10 mouse cellular contexts compared by ENCODE assay signal in genomic region chr7:110631136-110631888, GRCm38 (mm10). TPM values are rescaled to one million over a fixed set of nuclear protein-coding genes. Genes with fewer than 3 reads are reported as not detected.
DNase-seq lines count a peak whose midpoint lies in the region.
"Had no signal": no experiment of that assay in that cellular context is flagged by ENCODE, and none has a peak within 500 bp of the region (broad histone marks: within the 10 kb centered on the region; RNA-seq: fewer than 3 reads in every experiment).

No protein-coding gene starts in this region.

- H3K27ac ChIP-seq in brown adipose tissue, adult 24 weeks (replicated peaks; ENCODE audit: low read depth, low read length) = peak overlapping the region; percentile 27; the same call in 1 of the 2 replicates

- H3K4me1 ChIP-seq in brown adipose tissue, adult 24 weeks (ENCODE audit: control insufficient read depth, insufficient read depth, insufficient read length, low read length) = no peaks in the 10 kb centered on the region; the same call in 1 of the 2 replicates

- peak; percentile 94 for DNase-seq in heart, adult 11 months
- DNase-seq in heart, adult 8-10 months (ENCODE audit: low spot score) = no peak
- DNase-seq in A20 (ENCODE audit: low read depth, low spot score) = peak; percentile 83
- DNase-seq in kidney, postnatal 10 days = peak; percentile 35
- no peak for DNase-seq in frontal cortex, postnatal 10 days (ENCODE audit: low spot score in 2 of 2)
- no peak for DNase-seq in layer of hippocampus, adult 18-20 months (ENCODE audit: low spot score in 2 of 2)
- no peak for DNase-seq in right cerebral cortex, postnatal 4 days

- H3K4me3 ChIP-seq in brown adipose tissue, adult 24 weeks (ENCODE audit: insufficient read depth, low read depth, low read length) = peak overlapping the region; percentile 68; the same call in 1 of the 2 replicates

RNA-seq across cellular contexts. Expression of gene Adm, which starts 3.9 kb away (rescaled TPM):
- 10 to 100 TPM in 3 of 4 experiments, 1 to 10 TPM in 1; 9.6 to 15.8 (median 12.2) TPM for total RNA-seq in heart, adult 8-10 months (2022)
- 2.2 and 3.5 TPM in 2 replicates for polyA plus RNA-seq in brown adipose tissue, adult 24 weeks (2012; ENCODE audit: insufficient read depth, insufficient read length, missing spikeins)
- 1 to 10 TPM; 1.5 to 1.6 TPM for total RNA-seq in layer of hippocampus, adult 18-20 months (2021)
- total RNA-seq: G1E had no signal
- polyA plus RNA-seq: erythroblast, embryonic 14.5 days; G1E had no signal

RNA-seq across cellular contexts. Expression of gene Sbf2, which starts 16.6 kb away (rescaled TPM):
- 10 to 100 TPM; 36.1 to 45.7 (median 40.7) TPM for total RNA-seq in heart, adult 8-10 months (2022)
- polyA plus RNA-seq in brown adipose tissue, adult 24 weeks (2012; ENCODE audit: insufficient read depth, insufficient read length, missing spikeins) = 10.1 and 16.6 TPM in 2 replicates
- 10 to 100 TPM; 67.6 to 69.0 TPM for total RNA-seq in layer of hippocampus, adult 18-20 months (2021)
- polyA plus RNA-seq: erythroblast, embryonic 14.5 days; G1E had no signal

Comparison
In these comparisons a context has a peak if more than half of its experiments do, and no peak if none do; other contexts are left out.
1. DNase-seq: peak in heart, adult 11 months (single experiment), A20 (single experiment) and kidney, postnatal 10 days (single experiment); none in heart, adult 8-10 months (single experiment), frontal cortex, postnatal 10 days (0 of 2), layer of hippocampus, adult 18-20 months (0 of 2) and right cerebral cortex, postnatal 4 days (single experiment).
2. RNA of gene Adm, which starts 3.9 kb away (total RNA-seq): 9.6 to 15.8 TPM in heart, adult 8-10 months; 1.5 to 1.6 TPM in layer of hippocampus, adult 18-20 months; every median in the first group is over 4 times any median in the second.